ENCODE assay signal across 8 mouse cellular contexts in genomic region chr17:35242015-35242941, GRCm38 (mm10). TPM values are rescaled to one million over a fixed set of nuclear protein-coding genes. Genes with fewer than 3 reads are reported as not detected.
A peak's percentile ranks its signal among the peaks of the same experiment; 100 is the strongest.
DNase-seq lines count a peak whose midpoint lies in the region; ATAC-seq lines count a peak whose summit lies in the region.

No protein-coding gene starts in this region.

- H3K4me1 ChIP-seq in forebrain, embryonic 10.5 days: peaks cover 60% of the 10 kb centered on the region
- H3K4me1 ChIP-seq in hindbrain, embryonic 15.5 days (replicated peaks): peaks cover 48% of the 10 kb centered on the region
- H3K4me1 ChIP-seq in limb, embryonic 11.5 days (ENCODE audit: control insufficient read depth, insufficient read depth, low read length): peaks cover 22% of the 10 kb centered on the region
- H3K4me1 ChIP-seq in midbrain, embryonic 12.5 days: peaks cover 51% of the 10 kb centered on the region

- H3K4me3 ChIP-seq in forebrain, embryonic 10.5 days: peak overlapping the region; percentile 85
- H3K4me3 ChIP-seq in hindbrain, embryonic 15.5 days: peak overlapping the region; percentile 90
- H3K4me3 ChIP-seq in limb, embryonic 11.5 days (ENCODE audit: low read depth, low read length): peak overlapping the region; percentile 98
- H3K4me3 ChIP-seq in midbrain, embryonic 12.5 days: peak overlapping the region; percentile 97

- peak overlapping the region; percentile 66 for H3K4me2 ChIP-seq in hindbrain, embryonic 15.5 days
- peak overlapping the region; percentile 94 for H3K4me2 ChIP-seq in limb, embryonic 11.5 days (ENCODE audit: low read depth, severe bottlenecking)
- peak overlapping the region; percentile 89 for H3K4me2 ChIP-seq in midbrain, embryonic 12.5 days (replicated peaks)

- ATAC-seq in hindbrain, embryonic 15.5 days (ENCODE audit: low FRiP score, low read depth): peak; percentile 42
- peak; percentile 27; the same call in 1 of the 2 replicates for ATAC-seq in limb, embryonic 11.5 days (ENCODE audit: insufficient number of reproducible peaks, low FRiP score, low TSS enrichment, low read depth)
- ATAC-seq in midbrain, embryonic 12.5 days (ENCODE audit: low FRiP score, low read depth): peak; percentile 42

- DNase-seq in layer of hippocampus, adult 18-20 months (ENCODE audit: low spot score in 2 of 2): peak; percentile 46 to 61
- no peak for DNase-seq in layer of hippocampus, adult 9-11 months
- peak; percentile 78 for DNase-seq in brain, adult 2 months (ENCODE audit: low read depth, low spot score)
- peak; percentile 64 for DNase-seq in forebrain, embryonic 10.5 days (ENCODE audit: extremely low spot score, low spot score)
- DNase-seq in limb, embryonic 11.5 days (ENCODE audit: low spot score): peak; percentile 63
- DNase-seq in spleen, postnatal 36 days (ENCODE audit: low spot score in 2 of 2): peak; percentile 60 to 70

- WGBS in forebrain, embryonic 10.5 days: under 1% methylated on average over 55 of the region's 55 CpGs
- WGBS in hindbrain, embryonic 15.5 days: under 1% methylated on average over 53 of the region's 55 CpGs
- under 1% methylated on average over 55 of the region's 55 CpGs for WGBS in limb, embryonic 11.5 days
- WGBS in midbrain, embryonic 12.5 days: under 1% methylated on average over 55 of the region's 55 CpGs

- H3K36me3 ChIP-seq in forebrain, embryonic 10.5 days (replicated peaks): peaks cover 49% of the 10 kb centered on the region
- H3K36me3 ChIP-seq in hindbrain, embryonic 15.5 days: peaks cover 33% of the 10 kb centered on the region
- H3K36me3 ChIP-seq in limb, embryonic 11.5 days (ENCODE audit: control insufficient read depth, insufficient read depth, low read length): peaks cover 36% of the 10 kb centered on the region
- peaks cover 44% of the 10 kb centered on the region for H3K36me3 ChIP-seq in midbrain, embryonic 12.5 days

- no peaks in the 10 kb centered on the region for H3K27me3 ChIP-seq in forebrain, embryonic 10.5 days (ENCODE audit: poor library complexity, severe bottlenecking)
- no peaks in the 10 kb centered on the region for H3K27me3 ChIP-seq in hindbrain, embryonic 15.5 days
- no peaks in the 10 kb centered on the region for H3K27me3 ChIP-seq in limb, embryonic 11.5 days (ENCODE audit: control insufficient read depth, insufficient read depth, low read length)
- H3K27me3 ChIP-seq in midbrain, embryonic 12.5 days: no peaks in the 10 kb centered on the region

- H3K27ac ChIP-seq in forebrain, embryonic 10.5 days: peak overlapping the region; percentile 99
- peak overlapping the region; percentile 99 for H3K27ac ChIP-seq in hindbrain, embryonic 15.5 days (replicated peaks)
- peak overlapping the region; percentile 98 for H3K27ac ChIP-seq in limb, embryonic 11.5 days (replicated peaks; ENCODE audit: low read depth, low read length)
- H3K27ac ChIP-seq in midbrain, embryonic 12.5 days (replicated peaks): peak overlapping the region; percentile 98

- H3K9ac ChIP-seq in hindbrain, embryonic 15.5 days: peak overlapping the region; percentile 97
- peak overlapping the region; percentile 100 for H3K9ac ChIP-seq in limb, embryonic 11.5 days (ENCODE audit: low read length)
- H3K9ac ChIP-seq in midbrain, embryonic 12.5 days (replicated peaks): peak overlapping the region; percentile 100

- H3K9me3 ChIP-seq in forebrain, embryonic 10.5 days: no peaks in the 10 kb centered on the region
- H3K9me3 ChIP-seq in hindbrain, embryonic 15.5 days: no peaks in the 10 kb centered on the region
- no peaks in the 10 kb centered on the region for H3K9me3 ChIP-seq in limb, embryonic 11.5 days (ENCODE audit: control insufficient read depth, low read length)
- H3K9me3 ChIP-seq in midbrain, embryonic 12.5 days: no peaks in the 10 kb centered on the region

RNA-seq across cellular contexts. Expression of gene Ddx39b, which starts 0.7 kb away (rescaled TPM):
- total RNA-seq in layer of hippocampus, adult 18-20 months (2021): 100 to 1,000 TPM; 210 to 215 TPM
- 757 and 759 TPM in 2 replicates for polyA plus RNA-seq in forebrain, embryonic 10.5 days (2016; fragmentation: Nextera tagmentation; extraction: Ambion mirVana)
- polyA plus RNA-seq in hindbrain, embryonic 15.5 days (2015; fragmentation: Nextera tagmentation; extraction: Ambion mirVana): 361 and 365 TPM in 2 replicates
- polyA plus RNA-seq in limb, embryonic 11.5 days (2014; fragmentation: Nextera tagmentation; extraction: Ambion mirVana): 739 and 748 TPM in 2 replicates
- polyA plus RNA-seq in midbrain, embryonic 12.5 days (2016; fragmentation: Nextera tagmentation; extraction: Ambion mirVana): 565 and 579 TPM in 2 replicates

RNA-seq across cellular contexts. Expression of gene Nfkbil1, which starts 6.7 kb away (rescaled TPM):
- 10 to 100 TPM; 13.6 to 15.8 TPM for total RNA-seq in layer of hippocampus, adult 18-20 months (2021)
- polyA plus RNA-seq in forebrain, embryonic 10.5 days (2016; fragmentation: Nextera tagmentation; extraction: Ambion mirVana): 10.0 and 11.5 TPM in 2 replicates
- polyA plus RNA-seq in hindbrain, embryonic 15.5 days (2015; fragmentation: Nextera tagmentation; extraction: Ambion mirVana): 10.8 and 12.0 TPM in 2 replicates
- polyA plus RNA-seq in limb, embryonic 11.5 days (2014; fragmentation: Nextera tagmentation; extraction: Ambion mirVana): 4.0 and 4.6 TPM in 2 replicates
- 10.9 and 11.4 TPM in 2 replicates for polyA plus RNA-seq in midbrain, embryonic 12.5 days (2016; fragmentation: Nextera tagmentation; extraction: Ambion mirVana)

RNA-seq across cellular contexts. Expression of gene Atp6v1g2, which starts 8.8 kb away (rescaled TPM):
- 100 to 1,000 TPM; 637 to 681 TPM for total RNA-seq in layer of hippocampus, adult 18-20 months (2021)
- polyA plus RNA-seq in forebrain, embryonic 10.5 days (2016; fragmentation: Nextera tagmentation; extraction: Ambion mirVana): 7.0 and 7.7 TPM in 2 replicates
- 99.1 and 110 TPM in 2 replicates for polyA plus RNA-seq in hindbrain, embryonic 15.5 days (2015; fragmentation: Nextera tagmentation; extraction: Ambion mirVana)
- 3.9 and 5.9 TPM in 2 replicates for polyA plus RNA-seq in limb, embryonic 11.5 days (2014; fragmentation: Nextera tagmentation; extraction: Ambion mirVana)
- polyA plus RNA-seq in midbrain, embryonic 12.5 days (2016; fragmentation: Nextera tagmentation; extraction: Ambion mirVana): 18.8 and 19.6 TPM in 2 replicates

RNA-seq across cellular contexts. Expression of gene H2-D1, which starts 20.3 kb away (rescaled TPM):
- 10 to 100 TPM; 22.1 to 26.7 TPM for total RNA-seq in layer of hippocampus, adult 18-20 months (2021)
- polyA plus RNA-seq in forebrain, embryonic 10.5 days (2016; fragmentation: Nextera tagmentation; extraction: Ambion mirVana): 57.8 and 58.6 TPM in 2 replicates
- polyA plus RNA-seq in hindbrain, embryonic 15.5 days (2015; fragmentation: Nextera tagmentation; extraction: Ambion mirVana): 118 and 128 TPM in 2 replicates
- 15.7 and 16.3 TPM in 2 replicates for polyA plus RNA-seq in limb, embryonic 11.5 days (2014; fragmentation: Nextera tagmentation; extraction: Ambion mirVana)
- polyA plus RNA-seq in midbrain, embryonic 12.5 days (2016; fragmentation: Nextera tagmentation; extraction: Ambion mirVana): 45.5 and 47.8 TPM in 2 replicates

RNA-seq across cellular contexts. Expression of gene Gm16181, which starts 21.6 kb away (rescaled TPM):
- total RNA-seq in layer of hippocampus, adult 18-20 months (2021): not detected
- polyA plus RNA-seq in forebrain, embryonic 10.5 days (2016; fragmentation: Nextera tagmentation; extraction: Ambion mirVana): 0.53 TPM in 1 of 2 replicates, not detected in the other
- 0.43 and 0.55 TPM in 2 replicates for polyA plus RNA-seq in hindbrain, embryonic 15.5 days (2015; fragmentation: Nextera tagmentation; extraction: Ambion mirVana)
- polyA plus RNA-seq in limb, embryonic 11.5 days (2014; fragmentation: Nextera tagmentation; extraction: Ambion mirVana): not detected in 2 replicates
- polyA plus RNA-seq in midbrain, embryonic 12.5 days (2016; fragmentation: Nextera tagmentation; extraction: Ambion mirVana): 0.38 TPM in 1 of 2 replicates, not detected in the other
